Mouse (Mus musculus): ENCODE data around the gene Aldh3b1.

DNA sequence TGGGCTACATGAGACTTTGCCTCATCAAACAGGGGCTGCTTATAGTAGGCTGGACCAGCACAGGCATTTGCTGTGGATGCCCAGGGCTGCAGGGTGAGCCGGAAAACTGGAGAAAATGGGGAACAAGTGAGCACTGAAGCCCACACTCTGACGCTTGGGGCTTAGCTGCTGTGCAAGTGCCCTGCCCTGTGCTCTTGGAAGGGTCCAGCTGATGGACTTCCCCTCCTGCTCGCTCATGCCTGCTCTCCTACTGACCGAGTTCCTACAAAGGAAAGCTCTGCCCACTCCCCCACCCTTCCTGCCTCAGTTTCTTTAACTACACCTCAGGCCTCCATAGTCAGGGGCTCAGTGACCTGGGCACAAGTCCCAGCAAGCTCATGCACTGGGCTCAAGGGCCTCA is 1.6 kb downstream of the Aldh3b1 start:
- TF ChIP-seq EP300 (IDR thresholded peaks at IDR 0.05; ENCODE audit: insufficient read depth, low read depth, low read length) (no peak), POLR2A (IDR thresholded peaks at IDR 0.05; ENCODE audit: insufficient read depth, low read length) (no peak), CTCF (IDR thresholded peaks at IDR 0.05; ENCODE audit: low read depth, low read length) (no peak)

Measured in ES-Bruce4 (cell line).